Mouse (Mus musculus) limb, embryonic 11.5 days (tissue): ENCODE results near the gene Ccm2. TPM values are rescaled to one million over a fixed set of nuclear protein-coding genes. Genes with fewer than 3 reads are reported as not detected.

Experiments used
- ATAC-seq: fragments of 200-750 bp; cut with Nextera tagmentation; 2 replicates; pipeline ENCODE4 v1.8.0; 2017; ENCODE audit warnings: low read depth; ENCODE audit not compliant: insufficient number of reproducible peaks, low FRiP score, low TSS enrichment
- DNase-seq: peaks from one replicate; pipeline ENCODE4 v3.0.0-alpha.2; 2015; ENCODE audit warnings: low spot score
- H3K27ac ChIP-seq: fragments of 300-500 bp; sonication (generic); replicated peaks from 2 replicates; pipeline ENCODE4 v1.5.1; 2014; ENCODE audit warnings: low read depth, mild to moderate bottlenecking, low read length
- H3K27me3 ChIP-seq: fragments of 300-500 bp; sonication (generic); 2 replicates; pipeline ENCODE4 v1.6.1; 2014; ENCODE audit warnings: mild to moderate bottlenecking, low read length, mixed read lengths; ENCODE audit not compliant: control insufficient read depth, insufficient read depth
- H3K36me3 ChIP-seq: fragments of 300-500 bp; sonication (generic); 2 replicates; pipeline ENCODE4 v1.6.1; 2014; ENCODE audit warnings: mild to moderate bottlenecking, low read length, moderate library complexity, mixed read lengths; ENCODE audit not compliant: control insufficient read depth, insufficient read depth
- H3K4me1 ChIP-seq: fragments of 300-500 bp; sonication (generic); 2 replicates; pipeline ENCODE4 v1.6.1; 2014; ENCODE audit warnings: low read length, mixed read lengths; ENCODE audit not compliant: control insufficient read depth, insufficient read depth
- H3K4me2 ChIP-seq: fragments of 300-500 bp; sonication (generic); 2 replicates; pipeline ENCODE4 v1.6.1; 2014; ENCODE audit warnings: low read depth, mild to moderate bottlenecking, moderate library complexity; ENCODE audit not compliant: severe bottlenecking
- H3K4me3 ChIP-seq: fragments of 300-500 bp; sonication (generic); 2 replicates; pipeline ENCODE4 v1.5.1; 2014; ENCODE audit warnings: low read depth, low read length
- H3K9ac ChIP-seq: fragments of 300-500 bp; sonication (generic); 2 replicates; pipeline ENCODE4 v1.6.1; 2014; ENCODE audit warnings: mild to moderate bottlenecking, low read length
- H3K9me3 ChIP-seq: fragments of 300-500 bp; sonication (generic); 2 replicates; pipeline ENCODE4 v1.6.1; 2016; ENCODE audit warnings: low read length; ENCODE audit not compliant: control insufficient read depth
- WGBS: fragments of 180-500 bp; shearing (Covaris S2); extraction: QIAGEN DNeasy Blood & Tissue Kit; methylation state at CpG from one replicate; pipeline ENCODE4 v1.1.7; 2014; 5-methylcytosine and 5-hydroxymethylcytosine counted together
- polyA plus RNA-seq: library from polyadenylated mRNA; unstranded; fragments of >200 nt; fragmentation: Nextera tagmentation; extraction: Ambion mirVana; gene quantifications from 2 replicates; pipeline ENCODE4 v1.2.1, GENCODE M21; 2014

The Ccm2 gene
- polyA plus RNA-seq, 1 experiment from 2014 or later = 96.9 TPM

- Histone ChIP-seq H3K27me3 (no peaks in the 10 kb centered on the region), H3K4me3 (no peak overlapping the region), H3K9me3 (no peaks in the 10 kb centered on the region), H3K36me3 (peaks cover 21% of the 10 kb centered on the region), H3K4me2 (no peak overlapping the region), H3K4me1 (no peaks in the 10 kb centered on the region), H3K9ac (no peak overlapping the region), H3K27ac (no peak overlapping the region)
- WGBS = 92% methylated on average over 10 of the region's 10 CpGs
- no peak for ATAC-seq
- no peak for DNase-seq
Measured at GRCm38 (mm10) chr11:6590933-6591675, 44.4 kb downstream of the Ccm2 start.

DNA sequence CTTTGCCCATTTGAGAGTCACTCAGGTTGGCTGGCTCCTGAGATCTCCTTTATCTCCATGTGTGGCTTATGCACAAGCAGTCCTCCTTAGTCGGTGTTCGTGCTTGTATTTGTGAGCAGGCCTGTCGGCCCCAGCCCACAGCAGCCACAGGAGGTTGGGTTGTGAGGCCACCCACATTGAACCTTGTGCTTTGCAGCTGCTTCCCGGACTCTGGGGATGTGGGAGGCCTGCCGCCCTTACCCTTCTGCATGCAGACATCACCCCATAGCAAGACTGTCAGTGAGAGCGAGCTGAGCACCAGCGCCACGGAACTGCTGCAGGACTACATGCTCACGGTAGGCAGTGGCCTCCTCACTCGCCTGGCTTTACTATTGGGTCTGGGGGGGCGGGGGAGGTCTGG, 46.7 kb downstream of the Ccm2 start:
- H3K4me1 ChIP-seq = no peaks in the 10 kb centered on the region
- WGBS = 76% methylated on average over 11 of the region's 11 CpGs
- no peaks in the 10 kb centered on the region for H3K9me3 ChIP-seq
- no peak overlapping the region for H3K4me2 ChIP-seq
- no peak overlapping the region for H3K4me3 ChIP-seq
- peaks cover 34% of the 10 kb centered on the region for H3K36me3 ChIP-seq
- H3K27me3 ChIP-seq = no peaks in the 10 kb centered on the region
- no peak for DNase-seq
- no peak overlapping the region for H3K9ac ChIP-seq
- ATAC-seq = no peak
- H3K27ac ChIP-seq = no peak overlapping the region

DNA sequence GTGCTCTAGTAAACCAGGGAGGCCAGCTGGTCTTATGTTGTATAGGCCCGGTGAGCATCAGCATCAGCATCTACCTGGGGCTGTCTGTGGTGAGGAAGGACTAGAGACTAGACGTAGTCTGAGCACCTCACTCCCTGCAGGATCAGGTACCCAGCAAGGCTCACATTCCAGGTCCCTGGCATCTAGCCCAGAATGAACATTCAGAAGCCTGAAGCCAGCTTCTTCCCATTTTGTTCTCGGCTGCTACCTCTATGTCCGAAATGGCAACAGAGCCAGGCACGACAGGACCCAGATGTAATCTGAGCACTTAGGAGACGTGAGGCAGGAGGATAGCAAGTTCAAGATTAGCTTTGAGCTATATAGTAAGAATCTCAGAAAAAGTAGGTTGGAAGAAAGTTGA, 48.2 kb downstream of the Ccm2 start:
- no peak for ATAC-seq

GRCm38 (mm10) chr11:6595339-6595738, 48.7 kb downstream of the Ccm2 start:
- DNase-seq (no peak), ATAC-seq (no peak)
- WGBS = 91% methylated on average over 5 of the region's 5 CpGs
- H3K4me1 ChIP-seq = peaks cover 3% of the 10 kb centered on the region
- no peak overlapping the region for H3K27ac ChIP-seq
- no peak overlapping the region for H3K4me3 ChIP-seq
- no peak overlapping the region for H3K4me2 ChIP-seq
- no peaks in the 10 kb centered on the region for H3K9me3 ChIP-seq
- no peaks in the 10 kb centered on the region for H3K27me3 ChIP-seq
- no peak overlapping the region for H3K9ac ChIP-seq
- H3K36me3 ChIP-seq = peaks cover 27% of the 10 kb centered on the region

More for the DNA sequence above, 48.2 kb downstream of the Ccm2 start:
- no peak overlapping the region for H3K9ac ChIP-seq
- H3K36me3 ChIP-seq = peaks cover 30% of the 10 kb centered on the region
- WGBS = 89% methylated on average over 6 of the region's 6 CpGs
- H3K9me3 ChIP-seq = no peaks in the 10 kb centered on the region
- no peak overlapping the region for H3K27ac ChIP-seq
- H3K4me2 ChIP-seq = no peak overlapping the region
- H3K4me1 ChIP-seq = peaks cover 3% of the 10 kb centered on the region
- no peak overlapping the region for H3K4me3 ChIP-seq
- DNase-seq = no peak
- no peaks in the 10 kb centered on the region for H3K27me3 ChIP-seq

- Histone ChIP-seq H3K9ac (no peak overlapping the region), H3K9me3 (no peaks in the 10 kb centered on the region), H3K27me3 (no peaks in the 10 kb centered on the region), H3K27ac (no peak overlapping the region), H3K4me3 (no peak overlapping the region), H3K4me2 (no peak overlapping the region), H3K36me3 (peaks cover 21% of the 10 kb centered on the region), H3K4me1 (peaks cover 3% of the 10 kb centered on the region)
- ATAC-seq (no peak), DNase-seq (no peak)
- 99% methylated on average over 6 of the region's 6 CpGs for WGBS
Measured at GRCm38 (mm10) chr11:6596205-6596604, 49.5 kb downstream of the Ccm2 start.

- Histone ChIP-seq H3K9me3 (no peaks in the 10 kb centered on the region), H3K9ac (no peak overlapping the region), H3K4me2 (no peak overlapping the region), H3K4me3 (no peak overlapping the region), H3K4me1 (peaks cover 3% of the 10 kb centered on the region), H3K27me3 (no peaks in the 10 kb centered on the region), H3K27ac (no peak overlapping the region), H3K36me3 (peaks cover 21% of the 10 kb centered on the region)
- WGBS = 91% methylated on average over 3 of the region's 3 CpGs
- DNase-seq (no peak), ATAC-seq (no peak)
Measured at GRCm38 (mm10) chr11:6596616-6597015, 49.9 kb downstream of the Ccm2 start.

GRCm38 (mm10) chr11:6597523-6597922, 50.8 kb downstream of the Ccm2 start:
- Histone ChIP-seq H3K4me1 (peaks cover 3% of the 10 kb centered on the region), H3K36me3 (peaks cover 18% of the 10 kb centered on the region), H3K27me3 (no peaks in the 10 kb centered on the region), H3K4me2 (no peak overlapping the region), H3K9ac (no peak overlapping the region), H3K9me3 (no peaks in the 10 kb centered on the region), H3K4me3 (no peak overlapping the region), H3K27ac (no peak overlapping the region)
- WGBS = 72% methylated on average over 7 of the region's 7 CpGs
- ATAC-seq = no peak
- DNase-seq = no peak

DNA sequence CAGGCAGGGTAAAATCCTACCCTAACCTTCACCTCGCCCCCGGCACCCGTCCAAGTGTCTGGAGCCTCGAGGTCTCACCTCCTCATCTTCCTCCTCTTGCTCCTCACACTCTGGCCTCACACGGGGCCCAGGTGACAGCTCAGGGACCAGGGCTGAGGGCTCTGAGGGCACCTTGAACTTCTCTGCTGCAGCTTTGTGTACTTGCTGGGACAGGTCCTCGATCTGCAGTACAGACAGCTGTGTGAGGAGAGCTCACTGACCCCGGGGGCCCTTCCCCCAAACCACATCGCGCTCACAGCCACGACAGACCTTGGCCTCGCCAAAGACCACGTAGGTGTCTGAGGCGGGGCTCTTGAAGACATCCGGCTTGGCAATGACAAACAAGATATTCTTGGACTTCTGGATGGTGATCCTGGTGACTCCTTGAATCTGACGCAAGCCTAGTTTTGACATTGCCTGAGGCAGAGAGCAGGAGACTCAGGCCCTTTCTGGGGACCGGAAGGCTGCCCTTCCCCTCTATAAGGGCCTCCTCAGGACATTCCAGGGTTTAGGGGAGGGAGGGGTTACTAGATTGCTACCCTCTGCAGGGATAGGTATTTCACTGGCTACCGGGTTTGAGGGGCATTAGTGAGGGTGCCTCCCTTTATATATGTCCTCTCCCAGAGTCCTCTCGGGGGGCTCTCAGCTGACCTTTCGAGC, 51.7 kb downstream of the Ccm2 start:
- no peaks in the 10 kb centered on the region for H3K9me3 ChIP-seq
- no peak overlapping the region for H3K4me2 ChIP-seq
- H3K4me3 ChIP-seq = no peak overlapping the region
- H3K36me3 ChIP-seq = peaks cover 18% of the 10 kb centered on the region
- H3K27me3 ChIP-seq = no peaks in the 10 kb centered on the region; the same call in 1 of the 2 replicates
- DNase-seq (no peak), ATAC-seq (no peak)
- H3K9ac ChIP-seq = no peak overlapping the region
- 57% methylated on average over 19 of the region's 19 CpGs for WGBS
- H3K4me1 ChIP-seq = peaks cover 3% of the 10 kb centered on the region
- H3K27ac ChIP-seq = no peak overlapping the region
